Mouse (Mus musculus): ENCODE results near the gene Ank3.

DNA sequence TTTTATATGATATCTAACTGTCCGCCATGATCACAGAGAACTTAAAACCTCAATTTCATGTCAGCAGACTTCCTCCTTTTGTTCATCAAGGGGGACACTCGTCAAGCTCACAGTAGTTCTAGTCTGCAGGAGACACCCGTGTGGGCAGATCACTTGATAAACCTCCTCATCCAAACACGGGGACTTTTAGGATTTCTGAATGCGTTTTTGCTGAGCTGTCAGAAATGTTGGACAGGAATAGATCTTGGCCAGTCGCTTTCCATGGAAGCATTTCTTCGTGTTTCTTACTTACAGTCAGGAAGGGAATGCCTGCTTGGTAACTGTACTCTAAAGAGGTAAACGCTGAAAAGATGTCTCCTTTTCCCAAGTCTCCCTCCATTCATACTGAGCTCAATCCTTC, 598.5 kb downstream of the Ank3 start:
- no peak for TF ChIP-seq CTCF (IDR thresholded peaks at IDR 0.05; ENCODE audit: borderline replicate concordance, extremely low read depth, insufficient read depth, insufficient read length)
- no peak for TF ChIP-seq POLR2A (IDR thresholded peaks at IDR 0.05; ENCODE audit: borderline replicate concordance, extremely low read depth, insufficient read depth, insufficient read length, poor library complexity, severe bottlenecking)

Measured in brain, embryonic 14.5 days (tissue).